Mouse (Mus musculus): Measurements from ENCODE around the gene Serpinb13.
"Not testable (repeated sequence)": the region's sequence is repeated elsewhere in the genome, so short reads cannot be mapped to it uniquely, and the experiment has no call there.

Serpinb13 gene

GRCm38 (mm10) chr1:106980684-106981083, at the start of gene Serpinb13:
Gene Serpinb13 (plus strand): TSS chr1:106980984.
- no peak for DNase-seq

GRCm38 (mm10) chr1:106931954-106932353, 48.8 kb upstream of the Serpinb13 start:
- no peak for DNase-seq

GRCm38 (mm10) chr1:106933658-106934057, 47.1 kb upstream of the Serpinb13 start:
- DNase-seq: no peak

GRCm38 (mm10) chr1:106934265-106934664, 46.5 kb upstream of the Serpinb13 start, which contains the start of gene Serpinb12:
Gene Serpinb12 (plus strand): TSS chr1:106934449.
- no peak for DNase-seq

- DNase-seq: no peak
Observed at GRCm38 (mm10) chr1:106947217-106947616, 33.6 kb upstream of the Serpinb13 start.

GRCm38 (mm10) chr1:106959981-106960380, 20.8 kb upstream of the Serpinb13 start:
- no peak for DNase-seq

- no peak for DNase-seq
Observed at GRCm38 (mm10) chr1:106961023-106961422, 19.8 kb upstream of the Serpinb13 start.

GRCm38 (mm10) chr1:106983092-106983491, 2.3 kb downstream of the Serpinb13 start:
- DNase-seq: no peak

GRCm38 (mm10) chr1:106983865-106984264, 3.1 kb downstream of the Serpinb13 start:
- DNase-seq: no peak

- DNase-seq: no peak
Observed at GRCm38 (mm10) chr1:107000424-107000823, 19.6 kb downstream of the Serpinb13 start.

- no peak for DNase-seq
Observed at GRCm38 (mm10) chr1:107001754-107002153, 21.0 kb downstream of the Serpinb13 start.

GRCm38 (mm10) chr1:107006316-107006715, 25.5 kb downstream of the Serpinb13 start:
- no peak for DNase-seq

GRCm38 (mm10) chr1:107014530-107014929, 33.7 kb downstream of the Serpinb13 start:
- no peak for DNase-seq

- DNase-seq: no peak
Observed at GRCm38 (mm10) chr1:107015210-107015609, 34.4 kb downstream of the Serpinb13 start.

GRCm38 (mm10) chr1:107025886-107026285, 45.1 kb downstream of the Serpinb13 start:
- DNase-seq: no peak

- DNase-seq: not testable (repeated sequence)
Observed at GRCm38 (mm10) chr1:107034236-107034635, 53.5 kb downstream of the Serpinb13 start.

Data from right cerebral cortex, postnatal 25 days (tissue).